Mouse (Mus musculus) heart, embryonic 14.5 days (tissue): ENCODE results near the gene Pbx4. TPM values are rescaled to one million over a fixed set of nuclear protein-coding genes. Genes with fewer than 3 reads are reported as not detected.
A peak's percentile ranks its signal among the peaks of the same experiment; 100 is the strongest.

ENCODE experiments used
- ATAC-seq: fragments of 200-750 bp; cut with Nextera tagmentation; 2 replicates; pipeline ENCODE4 v1.8.0; 2017; ENCODE audit warnings: low read depth, moderate TSS enrichment; ENCODE audit not compliant: insufficient number of reproducible peaks, insufficient read depth, low FRiP score
- H3K27ac ChIP-seq, 2 experiments: fragments of 200-500 bp in 1 of 2; fragments of 300-500 bp in 1 of 2; sonication (generic) in 1 of 2; replicated peaks in 1 of 2; 2 replicates each; pipeline ENCODE4 v1.5.1; 2012 to 2014; ENCODE audit warnings: low read depth in 2 of 2, low read length in 2 of 2, control low read depth in 1 of 2, mild to moderate bottlenecking in 1 of 2, mixed read lengths in 1 of 2; ENCODE audit not compliant: control insufficient read depth in 1 of 2, insufficient read depth in 1 of 2
- H3K27me3 ChIP-seq: fragments of 300-500 bp; sonication (generic); 2 replicates; pipeline ENCODE4 v1.6.1; 2014; ENCODE audit warnings: mild to moderate bottlenecking, low read length, control low read depth; ENCODE audit not compliant: control insufficient read depth, insufficient read depth
- H3K36me3 ChIP-seq: fragments of 300-500 bp; sonication (generic); 2 replicates; pipeline ENCODE4 v1.6.1; 2014; ENCODE audit warnings: mild to moderate bottlenecking, control low read depth, low read length, mixed read lengths; ENCODE audit not compliant: control insufficient read depth, insufficient read depth
- H3K4me1 ChIP-seq, 2 experiments: fragments of 200-500 bp in 1 of 2; fragments of 300-500 bp in 1 of 2; sonication (generic) in 1 of 2; 2 replicates each; pipeline ENCODE4 v1.6.1; 2012 to 2014; ENCODE audit warnings: low read length in 2 of 2, control low read depth in 1 of 2, mixed read lengths in 1 of 2; ENCODE audit not compliant: control insufficient read depth in 2 of 2, insufficient read depth in 2 of 2
- H3K4me2 ChIP-seq: fragments of 300-500 bp; sonication (generic); 2 replicates; pipeline ENCODE4 v1.6.1; 2014; ENCODE audit warnings: mild to moderate bottlenecking, low read length
- H3K4me3 ChIP-seq, 2 experiments: fragments of 200-500 bp in 1 of 2; fragments of 300-500 bp in 1 of 2; sonication (generic) in 1 of 2; 2 replicates each; pipeline ENCODE4 v1.5.1; 2012 to 2014; ENCODE audit warnings: low read length in 2 of 2, mild to moderate bottlenecking in 2 of 2, control low read depth in 1 of 2, low read depth in 1 of 2, moderate library complexity in 1 of 2; ENCODE audit not compliant: control insufficient read depth in 1 of 2, insufficient read depth in 1 of 2
- H3K9ac ChIP-seq: fragments of 300-500 bp; sonication (generic); 2 replicates; pipeline ENCODE4 v1.6.1; 2014; ENCODE audit warnings: mild to moderate bottlenecking, low read length
- H3K9me3 ChIP-seq: fragments of 300-500 bp; sonication (generic); 2 replicates; pipeline ENCODE4 v1.6.1; 2016; ENCODE audit warnings: low read length, control low read depth; ENCODE audit not compliant: control insufficient read depth
- WGBS: fragments of 180-500 bp; shearing (Covaris S2); extraction: QIAGEN DNeasy Blood & Tissue Kit; methylation state at CpG from one replicate; pipeline ENCODE4 v1.1.7; 2014; 5-methylcytosine and 5-hydroxymethylcytosine counted together
- polyA plus RNA-seq: library from polyadenylated mRNA; unstranded; fragments of >200 nt; fragmentation: Nextera tagmentation; extraction: Ambion mirVana; gene quantifications from 2 replicates; pipeline ENCODE4 v1.2.1, GENCODE M21; 2014

Gene Pbx4
- polyA plus RNA-seq, 1 experiment from 2014 or later, result 5.0 TPM

DNA sequence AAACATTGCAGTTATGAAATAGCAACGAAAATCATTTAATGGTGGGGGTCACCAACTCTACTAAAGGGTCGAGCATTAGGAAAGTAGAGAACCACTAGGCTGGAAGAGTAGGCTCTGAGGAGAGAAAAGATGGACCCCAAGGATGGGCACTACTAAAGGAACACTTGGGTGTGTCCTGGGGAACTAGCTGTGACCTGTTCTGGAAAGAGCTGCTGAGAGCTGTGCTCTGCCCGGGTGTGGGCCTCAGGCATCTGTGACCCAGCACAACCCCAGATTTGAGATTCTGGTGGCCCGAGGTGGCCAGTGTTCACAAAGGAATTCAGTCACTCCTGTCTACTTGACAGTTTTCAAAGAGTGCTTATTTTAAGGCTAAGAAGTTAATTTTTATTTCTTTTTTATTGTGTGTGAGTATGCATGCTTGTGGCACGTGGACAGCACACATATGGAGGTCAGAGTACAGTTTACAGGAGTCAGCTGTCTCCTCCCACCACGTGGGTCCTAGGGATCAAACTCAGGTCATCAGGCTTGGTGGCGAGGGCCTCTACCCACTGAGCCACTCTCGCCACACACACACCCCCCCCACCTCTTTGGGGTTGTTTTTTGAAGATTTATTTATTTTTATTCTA lies 4.9 kb downstream of the Pbx4 start:
- Histone ChIP-seq H3K27me3 (no peaks in the 10 kb centered on the region), H3K9me3 (no peaks in the 10 kb centered on the region), H3K36me3 (no peaks in the 10 kb centered on the region), H3K4me3 (no peak overlapping the region), H3K9ac (no peak overlapping the region), H3K4me2 (no peak overlapping the region), H3K4me1 (peaks cover 2 to 5% of the 10 kb centered on the region in 2 experiments; a peak in 3 of 4 replicates), H3K27ac (no peak overlapping the region)
- no peak for ATAC-seq
- WGBS, result 67% methylated on average over 8 of the region's 8 CpGs

DNA sequence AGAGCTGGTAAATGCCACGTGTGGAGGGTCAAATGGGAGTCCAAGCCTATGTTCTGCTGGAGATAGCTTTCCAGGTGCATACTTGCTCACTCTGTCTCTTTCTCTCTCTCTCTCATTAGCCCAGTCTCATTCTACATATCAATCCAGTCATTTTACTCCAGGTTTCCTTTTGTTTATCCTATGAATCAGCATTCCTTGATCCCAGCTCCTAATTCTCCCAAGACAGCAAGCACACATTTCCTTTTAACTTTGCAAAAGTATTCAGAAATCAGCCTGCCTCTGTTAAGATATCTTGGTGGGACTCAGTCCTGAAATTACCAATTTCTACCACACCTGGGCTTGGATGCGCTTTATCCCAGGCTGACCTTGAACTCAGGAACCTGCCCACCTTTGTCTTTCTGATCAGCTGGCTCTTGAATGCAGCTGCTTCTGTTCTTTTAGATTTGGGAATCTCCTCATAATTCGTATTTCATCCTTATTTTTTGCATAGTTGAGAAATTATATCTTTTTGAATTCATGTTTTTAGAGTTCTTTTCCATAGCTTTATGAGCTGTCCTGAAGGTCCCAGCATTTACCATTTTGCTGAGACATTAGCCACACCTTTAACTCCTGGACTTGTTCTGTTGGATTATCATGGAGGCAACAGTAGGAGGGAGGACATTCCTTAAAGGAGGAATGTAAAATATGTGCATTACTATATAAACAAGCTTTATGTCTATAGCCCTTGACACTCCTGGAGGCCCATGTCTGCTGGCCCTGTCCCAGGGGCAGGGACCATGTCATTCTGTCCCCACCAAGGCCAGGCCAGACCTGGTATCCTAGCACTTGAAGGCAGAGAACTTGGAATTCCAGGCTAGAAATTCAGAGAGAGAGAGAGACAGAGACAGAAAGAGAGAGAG lies 15.1 kb downstream of the Pbx4 start:
- Histone ChIP-seq H3K4me2 (no peak overlapping the region), H3K4me1 (peaks cover 8 to 10% of the 10 kb centered on the region in 2 experiments), H3K9me3 (no peaks in the 10 kb centered on the region), H3K36me3 (no peaks in the 10 kb centered on the region), H3K27ac (no peak overlapping the region), H3K27me3 (no peaks in the 10 kb centered on the region), H3K4me3 (no peak overlapping the region), H3K9ac (no peak overlapping the region)
- WGBS, result 73% methylated on average over 3 of the region's 3 CpGs
- no peak for ATAC-seq

DNA sequence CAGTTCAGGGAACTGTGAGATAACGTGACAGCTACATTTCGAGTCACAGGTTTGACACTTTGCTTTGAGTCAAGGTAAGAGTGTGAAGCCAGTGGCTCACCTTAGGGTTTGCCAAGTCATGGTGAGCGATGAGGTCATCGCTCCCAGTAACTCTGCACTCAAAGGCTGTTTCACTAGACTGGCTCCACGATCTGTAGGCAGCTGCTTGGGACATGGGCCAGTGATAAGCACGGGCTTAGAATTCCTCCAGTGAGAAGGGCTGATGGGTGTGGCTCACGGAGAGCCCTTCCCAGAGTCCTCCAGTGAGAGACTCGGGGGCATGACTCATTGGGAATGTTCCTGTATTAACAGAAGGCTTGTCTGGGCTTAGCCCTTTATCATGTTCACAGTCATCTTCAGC lies 16.7 kb downstream of the Pbx4 start:
- no peaks in the 10 kb centered on the region for H3K27me3 ChIP-seq
- peak; percentile 54 for ATAC-seq
- H3K4me1 ChIP-seq, result peaks cover 8 to 10% of the 10 kb centered on the region in 2 experiments
- no peaks in the 10 kb centered on the region for H3K36me3 ChIP-seq
- no peak overlapping the region for H3K4me3 ChIP-seq
- H3K27ac ChIP-seq, result peak overlapping the region; percentile 20 to 75; a peak in 3 of 4 replicates
- 21% methylated on average over 8 of the region's 8 CpGs for WGBS
- no peak overlapping the region for H3K4me2 ChIP-seq
- no peaks in the 10 kb centered on the region for H3K9me3 ChIP-seq
- no peak overlapping the region for H3K9ac ChIP-seq

DNA sequence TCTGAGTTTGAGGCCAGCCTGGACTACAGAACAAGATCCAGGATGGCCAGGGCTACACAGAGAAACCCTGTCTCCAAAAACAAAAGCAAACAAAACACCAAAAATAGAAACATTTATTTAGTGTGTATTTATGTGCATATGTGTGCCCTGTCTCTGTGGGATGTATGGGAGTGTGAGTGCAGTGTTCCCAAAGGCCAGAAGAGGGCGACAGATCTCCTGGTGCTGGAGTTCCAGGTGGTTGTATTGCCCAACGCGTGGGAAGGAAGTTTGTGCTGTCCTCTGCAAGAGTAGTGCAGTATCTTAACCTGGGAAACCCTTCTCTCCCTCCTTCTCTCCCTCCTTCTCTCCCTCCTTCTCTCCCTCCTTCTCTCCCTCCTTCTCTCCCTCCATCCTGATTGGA lies 17.6 kb downstream of the Pbx4 start:
- Histone ChIP-seq H3K27me3 (no peaks in the 10 kb centered on the region), H3K36me3 (no peaks in the 10 kb centered on the region), H3K4me1 (peaks cover 8 to 10% of the 10 kb centered on the region in 2 experiments), H3K9ac (no peak overlapping the region), H3K4me2 (no peak overlapping the region), H3K4me3 (no peak overlapping the region), H3K27ac (no peak overlapping the region), H3K9me3 (no peaks in the 10 kb centered on the region)
- WGBS, result 26% methylated on average over 3 of the region's 3 CpGs
- no peak for ATAC-seq

DNA sequence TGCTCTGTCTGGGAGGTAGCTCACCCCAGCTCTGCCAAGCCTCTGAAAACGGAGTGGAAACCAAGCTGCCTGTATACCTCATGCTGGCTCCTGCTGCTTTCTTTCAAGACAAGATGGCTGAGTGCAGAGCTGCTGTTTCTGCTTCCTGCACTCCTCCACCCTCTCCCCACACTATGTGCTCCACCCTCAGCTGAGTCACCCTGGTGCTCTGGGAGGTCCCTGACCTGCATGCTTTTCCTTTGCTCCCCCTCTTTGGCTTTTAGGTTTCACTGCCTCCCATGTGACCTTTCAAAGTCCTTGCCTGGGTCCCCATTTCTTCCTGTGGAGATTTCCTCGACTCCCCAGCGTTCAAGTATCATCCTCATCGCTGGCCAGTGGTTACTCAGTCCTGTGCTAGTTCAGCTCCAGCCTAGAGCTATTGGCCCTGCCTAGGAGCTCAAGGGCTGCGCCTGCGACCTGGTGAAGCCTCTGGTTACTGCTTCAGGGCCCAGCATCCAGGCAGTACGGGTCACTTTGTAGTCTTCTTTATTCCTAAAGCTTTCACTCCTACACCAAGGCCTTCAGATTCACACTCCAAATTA lies 18.7 kb downstream of the Pbx4 start:
- Histone ChIP-seq H3K9ac (no peak overlapping the region), H3K27ac (no peak overlapping the region), H3K4me3 (no peak overlapping the region), H3K4me1 (peaks cover 8 to 10% of the 10 kb centered on the region in 2 experiments), H3K9me3 (no peaks in the 10 kb centered on the region), H3K4me2 (no peak overlapping the region), H3K36me3 (no peaks in the 10 kb centered on the region), H3K27me3 (no peaks in the 10 kb centered on the region)
- ATAC-seq, result no peak
- WGBS, result 70% methylated on average over 7 of the region's 7 CpGs

DNA sequence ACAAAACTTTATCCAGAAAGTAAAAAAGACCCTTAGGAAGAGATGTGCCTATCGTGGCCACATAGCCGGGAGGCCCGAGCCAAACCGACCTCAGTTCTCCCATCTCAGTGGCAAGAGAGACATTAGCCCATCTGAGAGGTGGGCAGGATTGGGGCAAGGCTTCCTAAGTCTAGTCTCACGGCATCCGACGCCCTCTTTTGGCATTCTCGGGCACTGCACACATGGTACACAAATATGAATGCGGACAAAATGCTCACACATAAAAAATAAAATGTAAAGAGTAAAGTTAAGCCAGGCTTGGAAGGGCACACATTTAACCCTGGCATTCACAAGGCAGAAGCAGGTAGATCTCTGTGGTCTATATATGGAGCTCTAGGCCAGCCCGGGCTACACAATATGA lies 21.6 kb downstream of the Pbx4 start:
- no peak overlapping the region for H3K27ac ChIP-seq
- H3K4me1 ChIP-seq, result peaks cover 4 to 5% of the 10 kb centered on the region in 2 experiments
- no peaks in the 10 kb centered on the region for H3K9me3 ChIP-seq
- H3K36me3 ChIP-seq, result no peaks in the 10 kb centered on the region
- no peak overlapping the region for H3K4me2 ChIP-seq
- WGBS, result 86% methylated on average over 10 of the region's 10 CpGs
- H3K4me3 ChIP-seq, result no peak overlapping the region
- H3K27me3 ChIP-seq, result no peaks in the 10 kb centered on the region
- H3K9ac ChIP-seq, result no peak overlapping the region
- no peak for ATAC-seq

DNA sequence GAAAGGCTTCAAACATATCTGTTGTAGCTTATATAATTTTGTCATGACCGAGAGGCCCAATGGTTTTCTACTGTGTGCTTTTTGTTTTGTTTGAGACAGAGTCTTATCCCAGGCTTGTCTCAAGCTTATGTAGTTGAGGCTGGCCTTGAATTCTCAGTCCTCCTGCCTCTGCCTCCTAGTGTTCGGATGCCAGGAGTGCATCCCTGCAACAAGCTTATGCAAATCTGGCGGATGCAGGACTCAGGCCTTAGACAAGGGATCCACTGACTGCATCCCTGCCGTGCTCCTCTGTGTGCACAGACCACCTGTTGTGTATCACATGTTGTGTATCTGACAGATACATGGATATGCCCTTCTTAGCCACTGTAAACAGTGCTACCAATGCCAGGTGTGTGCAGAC lies 28.5 kb downstream of the Pbx4 start:
- Histone ChIP-seq H3K36me3 (no peaks in the 10 kb centered on the region), H3K9me3 (no peaks in the 10 kb centered on the region), H3K27me3 (no peaks in the 10 kb centered on the region), H3K27ac (no peak overlapping the region), H3K9ac (no peak overlapping the region), H3K4me1 (no peaks in the 10 kb centered on the region), H3K4me3 (no peak overlapping the region), H3K4me2 (no peak overlapping the region)
- WGBS, result 57% methylated on average over 4 of the region's 4 CpGs
- ATAC-seq, result no peak
